Mouse (Mus musculus): ENCODE measurements around the gene Prune2. TPM values are rescaled to one million over a fixed set of nuclear protein-coding genes. Genes with fewer than 3 reads are reported as not detected.
"Not testable (repeated sequence)": the region's sequence is repeated elsewhere in the genome, so short reads cannot be mapped to it uniquely, and the experiment has no call there.

Prune2 gene
- polyA plus RNA-seq, 1 experiment = 111 TPM

- H3K27ac ChIP-seq (ENCODE audit: insufficient read depth, low read length) = no peak overlapping the region
- WGBS = 69% methylated on average over 7 of the region's 7 CpGs
- no peaks in the 10 kb centered on the region for H3K27me3 ChIP-seq (ENCODE audit: control insufficient read depth, insufficient read depth, low read length)
- no peak for DNase-seq
- H3K4me3 ChIP-seq (replicated peaks; ENCODE audit: insufficient read depth, low read depth, low read length) = no peak overlapping the region
- H3K4me1 ChIP-seq (ENCODE audit: control insufficient read depth, insufficient read depth, low read length) = peaks cover 16% of the 10 kb centered on the region
- TF ChIP-seq CTCF (IDR thresholded peaks at IDR 0.05; ENCODE audit: borderline replicate concordance, insufficient read depth, low read depth, low read length) (no peak), POLR2A (IDR thresholded peaks at IDR 0.05; ENCODE audit: borderline replicate concordance, insufficient read depth, low read length) (no peak)
Measured at GRCm38 (mm10) chr19:17166288-17166687, 210.4 kb downstream of the Prune2 start.

- Histone ChIP-seq H3K4me1 (ENCODE audit: control insufficient read depth, insufficient read depth, low read length) (peaks cover 13% of the 10 kb centered on the region), H3K4me3 (replicated peaks; ENCODE audit: insufficient read depth, low read depth, low read length) (no peak overlapping the region), H3K27me3 (ENCODE audit: control insufficient read depth, insufficient read depth, low read length) (no peaks in the 10 kb centered on the region), H3K27ac (ENCODE audit: insufficient read depth, low read length) (no peak overlapping the region)
- DNase-seq = no peak
- TF ChIP-seq CTCF (IDR thresholded peaks at IDR 0.05; ENCODE audit: borderline replicate concordance, insufficient read depth, low read depth, low read length) = no peak
- TF ChIP-seq POLR2A (IDR thresholded peaks at IDR 0.05; ENCODE audit: borderline replicate concordance, insufficient read depth, low read length) = no peak
- WGBS = 77% methylated on average over 9 of the region's 9 CpGs
Measured at GRCm38 (mm10) chr19:17168186-17168585, 212.3 kb downstream of the Prune2 start.

- Histone ChIP-seq H3K4me1 (ENCODE audit: control insufficient read depth, insufficient read depth, low read length) (peaks cover 9% of the 10 kb centered on the region; the same call in 1 of the 2 replicates), H3K27ac (ENCODE audit: insufficient read depth, low read length) (no peak overlapping the region), H3K27me3 (ENCODE audit: control insufficient read depth, insufficient read depth, low read length) (no peaks in the 10 kb centered on the region), H3K4me3 (replicated peaks; ENCODE audit: insufficient read depth, low read depth, low read length) (no peak overlapping the region)
- no peak for DNase-seq
- WGBS = 67% methylated on average over 10 of the region's 10 CpGs
- TF ChIP-seq POLR2A (IDR thresholded peaks at IDR 0.05; ENCODE audit: borderline replicate concordance, insufficient read depth, low read length) (no peak), CTCF (IDR thresholded peaks at IDR 0.05; ENCODE audit: borderline replicate concordance, insufficient read depth, low read depth, low read length) (no peak)
Measured at GRCm38 (mm10) chr19:17169746-17170145, 213.8 kb downstream of the Prune2 start.

GRCm38 (mm10) chr19:17174501-17174900 lies 218.6 kb downstream of the Prune2 start:
- not testable (repeated sequence) for DNase-seq; H3K4me3 ChIP-seq (replicated peaks; ENCODE audit: insufficient read depth, low read depth, low read length); H3K27ac ChIP-seq (ENCODE audit: insufficient read depth, low read length); H3K4me1 ChIP-seq (ENCODE audit: control insufficient read depth, insufficient read depth, low read length); H3K27me3 ChIP-seq (ENCODE audit: control insufficient read depth, insufficient read depth, low read length)
- WGBS = 95% methylated on average over 2 of the region's 2 CpGs

GRCm38 (mm10) chr19:17180506-17180905 lies 224.6 kb downstream of the Prune2 start:
- WGBS = 31% methylated on average over 4 of the region's 4 CpGs
- Histone ChIP-seq H3K4me3 (replicated peaks; ENCODE audit: insufficient read depth, low read depth, low read length) (no peak overlapping the region), H3K4me1 (ENCODE audit: control insufficient read depth, insufficient read depth, low read length) (no peaks in the 10 kb centered on the region), H3K27ac (ENCODE audit: insufficient read depth, low read length) (no peak overlapping the region), H3K27me3 (ENCODE audit: control insufficient read depth, insufficient read depth, low read length) (no peaks in the 10 kb centered on the region)
- no peak for DNase-seq
- TF ChIP-seq POLR2A (IDR thresholded peaks at IDR 0.05; ENCODE audit: borderline replicate concordance, insufficient read depth, low read length) = no peak
- TF ChIP-seq CTCF (IDR thresholded peaks at IDR 0.05; ENCODE audit: borderline replicate concordance, insufficient read depth, low read depth, low read length) = no peak

GRCm38 (mm10) chr19:17194730-17195129 lies 238.8 kb downstream of the Prune2 start:
- TF ChIP-seq POLR2A (IDR thresholded peaks at IDR 0.05; ENCODE audit: borderline replicate concordance, insufficient read depth, low read length) = no peak
- TF ChIP-seq CTCF (IDR thresholded peaks at IDR 0.05; ENCODE audit: borderline replicate concordance, insufficient read depth, low read depth, low read length) = no peak

GRCm38 (mm10) chr19:17199059-17199458 lies 243.1 kb downstream of the Prune2 start:
- TF ChIP-seq POLR2A (IDR thresholded peaks at IDR 0.05; ENCODE audit: borderline replicate concordance, insufficient read depth, low read length) (no peak), CTCF (IDR thresholded peaks at IDR 0.05; ENCODE audit: borderline replicate concordance, insufficient read depth, low read depth, low read length) (no peak)
- Histone ChIP-seq H3K27ac (ENCODE audit: insufficient read depth, low read length) (no peak overlapping the region), H3K4me1 (ENCODE audit: control insufficient read depth, insufficient read depth, low read length) (peaks cover 16% of the 10 kb centered on the region), H3K4me3 (replicated peaks; ENCODE audit: insufficient read depth, low read depth, low read length) (no peak overlapping the region), H3K27me3 (ENCODE audit: control insufficient read depth, insufficient read depth, low read length) (no peaks in the 10 kb centered on the region)
- no peak for DNase-seq
- 72% methylated on average over 8 of the region's 8 CpGs for WGBS

More at GRCm38 (mm10) chr19:17194730-17195129, 238.8 kb downstream of the Prune2 start:
- 30% methylated on average over 5 of the region's 5 CpGs for whole genome bisulfite sequencing
- Histone ChIP-seq H3K4me3 (replicated peaks; ENCODE audit: insufficient read depth, low read depth, low read length) (no peak overlapping the region), H3K4me1 (ENCODE audit: control insufficient read depth, insufficient read depth, low read length) (peaks cover 21% of the 10 kb centered on the region), H3K27me3 (ENCODE audit: control insufficient read depth, insufficient read depth, low read length) (no peaks in the 10 kb centered on the region), H3K27ac (ENCODE audit: insufficient read depth, low read length) (no peak overlapping the region)
- DNase-seq = peak; percentile 46 to 62

GRCm38 (mm10) chr19:17207141-17207540 lies 251.2 kb downstream of the Prune2 start:
- Histone ChIP-seq H3K27me3 (ENCODE audit: control insufficient read depth, insufficient read depth, low read length) (no peaks in the 10 kb centered on the region), H3K4me3 (replicated peaks; ENCODE audit: insufficient read depth, low read depth, low read length) (no peak overlapping the region), H3K27ac (ENCODE audit: insufficient read depth, low read length) (no peak overlapping the region), H3K4me1 (ENCODE audit: control insufficient read depth, insufficient read depth, low read length) (no peaks in the 10 kb centered on the region; the same call in 1 of the 2 replicates)
- TF ChIP-seq POLR2A (IDR thresholded peaks at IDR 0.05; ENCODE audit: borderline replicate concordance, insufficient read depth, low read length) (no peak), CTCF (IDR thresholded peaks at IDR 0.05; ENCODE audit: borderline replicate concordance, insufficient read depth, low read depth, low read length) (no peak)
- peak; percentile 49 to 64 for DNase-seq
- 30% methylated on average over 7 of the region's 7 CpGs for WGBS
